Mouse (Mus musculus) cerebellum, adult 2 months (tissue): Measurements from ENCODE around the gene Nme9. TPM values are rescaled to one million over a fixed set of nuclear protein-coding genes. Genes with fewer than 3 reads are reported as not detected.

Source experiments
- DNase-seq, 2 experiments: peaks; one replicate each; pipeline ENCODE4 v3.0.0; 2021
- H3K27ac ChIP-seq: fragments of 200-500 bp; 2 replicates; pipeline ENCODE4 v1.5.1; 2012; ENCODE audit warnings: low read length, control low read depth, inconsistent platforms; ENCODE audit not compliant: insufficient read depth
- H3K27me3 ChIP-seq: fragments of 200-500 bp; 2 replicates; pipeline ENCODE4 v1.6.1; 2012; ENCODE audit warnings: inconsistent platforms, mild to moderate bottlenecking, low read length, moderate library complexity; ENCODE audit not compliant: control insufficient read depth, insufficient read depth
- H3K4me1 ChIP-seq: fragments of 200-500 bp; 2 replicates; pipeline ENCODE4 v1.6.1; 2011; ENCODE audit warnings: low read length; ENCODE audit not compliant: control insufficient read depth, insufficient read depth
- H3K4me3 ChIP-seq: fragments of 200-500 bp; replicated peaks from 2 replicates; pipeline ENCODE3; 2011; ENCODE audit warnings: mild to moderate bottlenecking, low read depth, low read length, control low read depth; ENCODE audit not compliant: insufficient read depth
- CTCF ChIP-seq: fragments of 200-500 bp; IDR thresholded peaks from 2 replicates; pipeline ENCODE4 v1.5.1; 2011; ENCODE audit warnings: low read depth, mild to moderate bottlenecking, control low read depth, low read length, moderate library complexity, borderline replicate concordance; ENCODE audit not compliant: insufficient read depth
- POLR2A ChIP-seq: fragments of 200-500 bp; IDR thresholded peaks from 2 replicates; pipeline ENCODE4 v1.6.1; 2011; ENCODE audit warnings: low read length, control low read depth, borderline replicate concordance; ENCODE audit not compliant: insufficient read depth
- WGBS: fragments of 180-500 bp; shearing (Covaris S2); methylation state at CpG from one replicate; pipeline ENCODE4 v1.1.7; 2018; 5-methylcytosine and 5-hydroxymethylcytosine counted together
- polyA plus RNA-seq: library from polyadenylated mRNA; depleted of rRNA; stranded (reverse); fragments of >200 nt; gene quantifications from 2 replicates; pipeline ENCODE4 v1.2.3, GENCODE M21; 2012

Gene Nme9
- polyA plus RNA-seq, 1 experiment, result 0.15 TPM

GRCm38 (mm10) chr9:99470347-99471092, 19.2 kb downstream of the Nme9 start:
- H3K4me3 ChIP-seq, result no peak overlapping the region
- no peak overlapping the region for H3K27ac ChIP-seq
- H3K27me3 ChIP-seq, result no peaks in the 10 kb centered on the region
- DNase-seq, result peak; percentile 29 to 39
- 15% methylated on average over 16 of the region's 16 CpGs for WGBS
- TF ChIP-seq POLR2A, result no peak
- no peak for TF ChIP-seq CTCF
- H3K4me1 ChIP-seq, result peaks cover 10% of the 10 kb centered on the region

- Histone ChIP-seq H3K27ac (no peak overlapping the region), H3K27me3 (no peaks in the 10 kb centered on the region), H3K4me1 (peaks cover 10% of the 10 kb centered on the region), H3K4me3 (no peak overlapping the region)
- no peak for TF ChIP-seq CTCF
- 92% methylated on average over 7 of the region's 7 CpGs for WGBS
- no peak for DNase-seq
Observed at GRCm38 (mm10) chr9:99471334-99471733, 20.1 kb downstream of the Nme9 start.

GRCm38 (mm10) chr9:99479181-99479711, 28.0 kb downstream of the Nme9 start:
- Histone ChIP-seq H3K27me3 (no peaks in the 10 kb centered on the region), H3K4me3 (no peak overlapping the region), H3K4me1 (peaks cover 11% of the 10 kb centered on the region), H3K27ac (no peak overlapping the region)
- WGBS, result 55% methylated on average over 9 of the region's 9 CpGs
- no peak for TF ChIP-seq CTCF
- no peak for TF ChIP-seq POLR2A
- DNase-seq, result peak; percentile 49 to 58

- H3K4me1 ChIP-seq, result peaks cover 11% of the 10 kb centered on the region
- peak; percentile 64 to 84 for DNase-seq
- no peak overlapping the region for H3K4me3 ChIP-seq
- H3K27ac ChIP-seq, result no peak overlapping the region
- H3K27me3 ChIP-seq, result no peaks in the 10 kb centered on the region
- WGBS, result 10% methylated on average over 4 of the region's 4 CpGs
- TF ChIP-seq POLR2A (no peak), CTCF (no peak)
Observed at GRCm38 (mm10) chr9:99480764-99481163, 29.5 kb downstream of the Nme9 start.

- 90% methylated on average over 4 of the region's 4 CpGs for WGBS
- no peak for TF ChIP-seq POLR2A
- TF ChIP-seq CTCF, result no peak
- Histone ChIP-seq H3K4me3 (no peak overlapping the region), H3K27ac (no peak overlapping the region), H3K27me3 (no peaks in the 10 kb centered on the region), H3K4me1 (peaks cover 11% of the 10 kb centered on the region)
- no peak for DNase-seq
Observed at GRCm38 (mm10) chr9:99483191-99483590, 31.9 kb downstream of the Nme9 start.

GRCm38 (mm10) chr9:99484632-99485031, 33.4 kb downstream of the Nme9 start:
- DNase-seq, result no peak
- TF ChIP-seq CTCF, result no peak
- TF ChIP-seq POLR2A, result no peak
- Histone ChIP-seq H3K27ac (no peak overlapping the region), H3K4me1 (peaks cover 5% of the 10 kb centered on the region; the same call in 1 of the 2 replicates), H3K27me3 (no peaks in the 10 kb centered on the region), H3K4me3 (no peak overlapping the region)

- WGBS, result 95% methylated on average over 4 of the region's 4 CpGs
- no peak for TF ChIP-seq POLR2A
- TF ChIP-seq CTCF, result no peak
- H3K27me3 ChIP-seq, result no peaks in the 10 kb centered on the region
- DNase-seq, result no peak
- no peak overlapping the region for H3K27ac ChIP-seq
- peaks cover 4% of the 10 kb centered on the region; the same call in 1 of the 2 replicates for H3K4me1 ChIP-seq
- H3K4me3 ChIP-seq, result no peak overlapping the region
Observed at GRCm38 (mm10) chr9:99485144-99485543, 33.9 kb downstream of the Nme9 start.

GRCm38 (mm10) chr9:99487126-99487695, 35.9 kb downstream of the Nme9 start:
- no peak overlapping the region for H3K4me3 ChIP-seq
- H3K27me3 ChIP-seq, result no peaks in the 10 kb centered on the region
- H3K27ac ChIP-seq, result no peak overlapping the region
- 65% methylated on average over 8 of the region's 8 CpGs for WGBS
- DNase-seq, result no peak
- no peak for TF ChIP-seq POLR2A
- TF ChIP-seq CTCF, result no peak
- H3K4me1 ChIP-seq, result no peaks in the 10 kb centered on the region
